Mouse (Mus musculus) forebrain, embryonic 15.5 days (tissue): ENCODE results near the gene Ctnnbl1. TPM values are rescaled to one million over a fixed set of nuclear protein-coding genes. Genes with fewer than 3 reads are reported as not detected.

Experiments
- ATAC-seq: fragments of 200-750 bp; cut with Nextera tagmentation; replicated peaks from 2 replicates; pipeline ENCODE4 v1.8.0; 2017; ENCODE audit warnings: mild to moderate bottlenecking, moderate TSS enrichment, moderate library complexity
- H3K27ac ChIP-seq: fragments of 300-500 bp; sonication (generic); replicated peaks from 2 replicates; pipeline ENCODE4 v1.5.1; 2015; ENCODE audit warnings: mild to moderate bottlenecking, inconsistent platforms
- H3K27me3 ChIP-seq: fragments of 300-500 bp; sonication (generic); 2 replicates; pipeline ENCODE4 v1.6.1; 2015; ENCODE audit warnings: inconsistent platforms
- H3K36me3 ChIP-seq: fragments of 300-500 bp; sonication (generic); 2 replicates; pipeline ENCODE4 v1.6.1; 2015; ENCODE audit warnings: mild to moderate bottlenecking, inconsistent platforms
- H3K4me1 ChIP-seq: fragments of 300-500 bp; sonication (generic); 2 replicates; pipeline ENCODE4 v1.6.1; 2015; ENCODE audit warnings: inconsistent platforms
- H3K4me2 ChIP-seq: fragments of 300-500 bp; sonication (generic); replicated peaks from 2 replicates; pipeline ENCODE4 v1.6.1; 2015; ENCODE audit warnings: mild to moderate bottlenecking, inconsistent platforms
- H3K4me3 ChIP-seq: fragments of 300-500 bp; sonication (generic); 2 replicates; pipeline ENCODE4 v1.5.1; 2015; ENCODE audit warnings: mild to moderate bottlenecking, inconsistent platforms
- H3K9ac ChIP-seq: fragments of 300-500 bp; sonication (generic); replicated peaks from 2 replicates; pipeline ENCODE4 v1.6.1; 2015; ENCODE audit warnings: mild to moderate bottlenecking, inconsistent platforms
- H3K9me3 ChIP-seq: fragments of 300-500 bp; sonication (generic); 2 replicates; pipeline ENCODE4 v1.6.1; 2016; ENCODE audit warnings: inconsistent platforms
- WGBS: fragments of 180-500 bp; shearing (Covaris S2); methylation state at CpG from one replicate; pipeline ENCODE4 v1.1.7; 2015; ENCODE audit warnings: mixed read lengths; 5-methylcytosine and 5-hydroxymethylcytosine counted together
- polyA plus RNA-seq: library from polyadenylated mRNA; unstranded; fragments of >200 nt; fragmentation: Nextera tagmentation; extraction: Ambion mirVana; gene quantifications from 2 replicates; pipeline ENCODE4 v1.2.1, GENCODE M21; 2015

The Ctnnbl1 gene
- polyA plus RNA-seq, 1 experiment from 2014 or later = 81.1 TPM

GRCm38 (mm10) chr2:157940586-157941185, 203.5 kb downstream of the Ctnnbl1 start:
- peaks cover 32% of the 10 kb centered on the region for H3K4me1 ChIP-seq
- H3K27ac ChIP-seq = no peak overlapping the region
- ATAC-seq = no peak
- no peak overlapping the region for H3K4me3 ChIP-seq
- no peak overlapping the region for H3K9ac ChIP-seq
- H3K4me2 ChIP-seq = peak overlapping the region; percentile 29
- H3K27me3 ChIP-seq = peaks cover 19% of the 10 kb centered on the region; the same call in 1 of the 2 replicates
- H3K36me3 ChIP-seq = no peaks in the 10 kb centered on the region
- 6% methylated on average over 18 of the region's 18 CpGs for WGBS
- H3K9me3 ChIP-seq = no peaks in the 10 kb centered on the region

Other genes with a start within 250 kb of the Ctnnbl1 start
- gene Nnat, start 177.3 kb upstream of the Ctnnbl1 start, polyA plus RNA-seq = 6,946 and 7,065 TPM in 2 replicates
- 184 and 201 TPM in 2 replicates for gene Blcap, start 166.1 kb upstream of the Ctnnbl1 start, polyA plus RNA-seq
- 7.7 and 8.4 TPM in 2 replicates for gene Vstm2l, start 177.3 kb downstream of the Ctnnbl1 start, polyA plus RNA-seq